Mouse (Mus musculus) adrenal gland, postnatal 10 days (tissue): Measurements from ENCODE around the gene Psmb3. TPM values are rescaled to one million over a fixed set of nuclear protein-coding genes. Genes with fewer than 3 reads are reported as not detected.

Experiments used
- DNase-seq: peaks from one replicate; pipeline ENCODE4 v3.0.0; 2021; ENCODE audit warnings: mixed read lengths
- microRNA-seq: library from miRNA; unstranded; fragments of <30 nt; microRNA quantifications from one replicate; pipeline ENCODE4 v1.2.0, GENCODE M21; 2021
- total RNA-seq, 2 experiments: library from RNA; stranded (reverse); gene quantifications; 2 replicates each; pipeline ENCODE4 v1.2.3; 2021

The Psmb3 gene
- total RNA-seq, 2 experiments from 2014 or later: 231 to 234 TPM

DNA sequence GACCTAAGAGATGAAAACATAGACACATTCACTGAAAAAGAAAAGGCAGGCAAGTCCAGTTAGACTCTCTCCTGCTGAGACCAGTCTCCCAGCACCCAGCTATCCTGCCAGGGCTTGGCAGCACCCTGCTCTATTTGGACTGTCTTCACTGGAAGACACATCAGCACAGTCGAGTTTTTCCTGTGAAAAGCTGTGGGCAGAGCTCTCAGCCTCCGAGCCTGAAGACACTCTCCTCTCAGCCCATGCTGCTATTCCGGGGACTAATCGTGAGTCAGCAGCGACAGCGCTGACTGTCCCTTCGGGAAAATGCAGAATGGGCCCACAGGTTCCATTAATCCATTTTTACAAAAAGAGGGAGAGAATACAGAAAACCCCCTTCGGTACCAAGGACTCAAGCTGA is 50.1 kb downstream of the Psmb3 start:
- DNase-seq: no peak

DNA sequence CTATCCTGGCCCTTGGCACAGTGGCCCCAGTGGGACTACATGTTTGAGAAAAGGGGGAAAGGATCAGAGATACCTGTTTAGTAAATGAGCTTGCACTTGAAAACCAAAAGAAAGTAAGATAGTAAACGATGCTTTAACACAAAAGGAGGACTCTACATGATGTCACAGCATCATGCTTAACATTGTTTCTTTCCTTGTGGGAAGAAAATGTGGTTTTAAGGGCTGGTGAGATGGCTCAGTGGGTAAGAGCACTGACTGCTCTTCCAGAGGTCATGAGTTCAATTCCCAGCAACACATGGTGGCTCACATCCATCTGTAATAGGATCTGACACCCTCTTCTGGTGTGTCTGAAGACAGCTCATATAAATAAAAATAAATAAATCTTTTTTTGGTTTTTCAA is 54.9 kb downstream of the Psmb3 start:
- DNase-seq: no peak

DNA sequence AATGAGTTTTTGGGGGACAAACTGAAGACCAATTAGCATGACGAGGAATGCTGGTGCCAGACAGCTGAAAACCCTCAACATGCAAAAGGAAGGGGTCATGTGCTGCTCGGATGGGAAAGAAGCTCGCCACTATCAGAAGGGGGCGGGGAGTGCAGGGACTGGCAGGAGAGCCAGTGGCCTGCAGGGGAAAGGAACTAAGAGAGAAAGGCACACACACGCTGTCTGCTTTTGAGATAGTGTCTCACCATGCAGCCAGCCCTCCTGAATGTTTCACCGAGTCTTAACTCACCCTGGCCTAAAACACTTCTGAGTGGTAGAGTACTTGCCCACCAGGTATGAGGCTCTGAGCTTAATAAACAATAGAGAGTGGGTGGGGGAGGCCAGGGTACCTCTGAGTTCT is 55.7 kb downstream of the Psmb3 start:
- DNase-seq: no peak

DNA sequence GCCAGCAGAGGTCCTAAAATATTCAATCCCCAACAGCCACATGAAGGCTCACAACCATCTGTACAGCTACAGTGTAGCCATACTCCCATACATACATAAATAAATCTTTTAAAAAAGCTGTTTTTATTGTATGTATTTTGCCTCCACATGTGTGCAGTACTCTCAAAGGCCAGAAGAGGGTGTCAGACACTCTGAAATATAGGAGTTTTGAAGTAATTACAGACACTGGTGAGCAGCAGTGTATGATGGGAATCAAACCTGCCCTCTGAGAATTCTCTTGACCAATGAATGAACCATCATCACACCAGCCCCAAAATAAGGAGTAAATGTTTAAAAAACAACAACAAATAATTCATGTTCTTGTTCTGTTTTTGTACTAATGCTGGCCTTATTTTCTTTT is 58.4 kb downstream of the Psmb3 start:
- DNase-seq: no peak

Small RNAs within 50 kb of the gene (microRNA-seq; reads per million reads assigned to microRNA genes)
- not detected for gene Gm24158
- gene Mir6927: not detected
- gene Mir8102: 3.2 reads per million

Other genes starting within 250 kb of the Psmb3 start
- under 1 TPM in 1 of 2 experiments, not detected in 1; 0.18 TPM for gene 4933428G20Rik, start 203.1 kb upstream of the Psmb3 start, total RNA-seq
- 10 to 100 TPM in 1 of 2 experiments, 1 to 10 TPM in 1; 7.1 to 10.1 TPM for gene Srcin1, start 127.2 kb upstream of the Psmb3 start, total RNA-seq
- 1 to 10 TPM; 3.5 to 5.1 TPM for gene Epop, start 73.7 kb upstream of the Psmb3 start, total RNA-seq
- gene Mllt6, start 40.0 kb upstream of the Psmb3 start, total RNA-seq: 10 to 100 TPM; 36.1 to 48.2 TPM
- gene Cisd3, start 17.6 kb upstream of the Psmb3 start, total RNA-seq: 100 to 1,000 TPM; 260 to 277 TPM
- gene Pcgf2, start 2.9 kb upstream of the Psmb3 start, total RNA-seq: 10 to 100 TPM; 29.7 to 41.0 TPM
- 10 to 100 TPM; 27.3 to 33.3 TPM for gene Pip4k2b, start 41.3 kb downstream of the Psmb3 start, total RNA-seq
- 10 to 100 TPM; 19.9 to 20.0 TPM for gene Cwc25, start 63.2 kb downstream of the Psmb3 start, total RNA-seq
- gene 1700001P01Rik, start 72.5 kb downstream of the Psmb3 start, total RNA-seq: under 1 TPM in 1 of 2 experiments, not detected in 1; 0.51 TPM
- 100 to 1,000 TPM; 958 to 975 TPM for gene Rpl23, start 79.0 kb downstream of the Psmb3 start, total RNA-seq
- 100 to 1,000 TPM; 107 to 122 TPM for gene Lasp1, start 95.6 kb downstream of the Psmb3 start, total RNA-seq
- gene B230217C12Rik, start 137.4 kb downstream of the Psmb3 start, total RNA-seq: 1 to 10 TPM; 2.0 to 3.1 TPM
- 1 to 10 TPM in 1 of 2 experiments, under 1 TPM in 1; 0.69 to 1.3 TPM for gene Fbxo47, start 180.8 kb downstream of the Psmb3 start, total RNA-seq